Mouse (Mus musculus) cerebellum, postnatal 25 days (tissue): ENCODE measurements around the gene Dchs2.
A peak's percentile ranks its signal among the peaks of the same experiment; 100 is the strongest.
"Not testable (repeated sequence)": the region's sequence is repeated elsewhere in the genome, so short reads cannot be mapped to it uniquely, and the experiment has no call there.

ENCODE experiments used
- DNase-seq, 2 experiments: peaks; one replicate each; pipeline ENCODE4 v3.0.0; 2021; ENCODE audit warnings: mixed read lengths in 2 of 2

Dchs2 gene

GRCm38 (mm10) chr3:83127726-83128448 lies at the start of gene Dchs2:
TSS of gene Dchs2 (plus strand) at chr3:83127948.
- peak; percentile 16 to 23 for DNase-seq

DNA sequence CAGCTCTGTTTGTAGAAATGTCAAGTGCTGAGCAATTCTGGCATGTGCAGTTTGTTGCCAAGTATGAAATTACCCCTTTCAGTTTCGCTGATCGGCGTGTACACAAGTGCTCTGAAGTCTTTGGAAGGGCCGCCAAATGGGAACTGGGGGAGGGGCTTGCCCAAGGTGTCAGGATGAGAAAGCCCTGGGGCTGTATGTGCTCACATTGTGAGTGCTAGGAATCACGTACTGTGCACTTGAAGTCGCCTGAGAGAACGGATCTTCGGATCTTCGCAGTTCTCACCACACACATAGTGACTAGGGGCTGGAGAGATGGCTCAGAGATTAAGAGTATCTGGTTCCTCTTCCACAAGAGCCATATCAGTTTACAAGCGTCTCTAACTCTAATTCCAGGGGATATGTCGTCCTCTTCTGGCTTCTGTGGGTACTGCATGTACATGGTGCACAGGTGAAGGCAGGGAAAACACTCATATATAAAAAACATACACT lies 47.1 kb upstream of the Dchs2 start:
- peak; percentile 42 to 75 for DNase-seq

DNA sequence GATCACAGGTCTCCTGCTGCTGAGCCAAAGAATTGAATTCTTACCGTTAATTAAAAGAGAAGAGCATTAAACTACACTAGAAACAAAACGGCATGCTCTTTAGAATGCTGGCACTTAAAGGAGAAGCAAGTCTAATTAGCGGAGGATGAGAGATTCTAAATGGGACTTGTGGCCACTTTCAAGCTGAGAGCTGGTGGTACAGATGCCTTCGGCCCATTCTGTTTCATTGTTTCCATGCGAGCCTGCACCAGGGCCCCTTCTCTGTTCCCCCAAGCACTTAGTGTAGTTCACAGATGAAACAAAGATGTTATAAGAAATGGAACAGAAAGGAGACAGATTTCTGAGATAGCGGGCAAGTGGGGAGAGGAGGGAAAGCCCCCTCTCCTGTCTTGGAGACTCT lies 30.2 kb upstream of the Dchs2 start:
- DNase-seq = no peak

- DNase-seq = no peak
These were observed 29.2 kb upstream of the Dchs2 start for GRCm38 (mm10) chr3:83098546-83099034.

- no peak for DNase-seq
These were observed 28.6 kb upstream of the Dchs2 start for GRCm38 (mm10) chr3:83099139-83099538.

- DNase-seq = no peak
These were observed 28.1 kb upstream of the Dchs2 start for GRCm38 (mm10) chr3:83099651-83100050.

DNA sequence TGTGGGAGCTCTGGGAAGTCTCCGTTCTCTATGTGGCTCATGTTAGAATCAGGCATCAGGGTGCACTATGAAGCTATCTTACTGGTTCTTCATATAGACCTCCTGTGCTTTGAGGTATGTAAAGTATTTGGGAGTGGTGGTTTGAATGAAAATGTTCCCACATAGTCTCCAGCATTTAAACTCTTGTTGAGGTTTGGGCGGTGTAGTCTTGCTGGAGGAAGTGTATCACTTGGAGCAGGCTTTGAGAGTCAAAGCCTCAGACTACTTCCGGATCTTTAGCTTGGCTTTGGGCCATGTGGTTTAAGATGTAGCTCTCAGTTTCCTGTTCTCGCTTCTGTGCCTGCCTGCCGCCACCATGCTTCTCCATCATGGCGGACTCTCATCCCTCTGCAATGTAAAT lies 25.5 kb upstream of the Dchs2 start:
- no peak for DNase-seq

DNA sequence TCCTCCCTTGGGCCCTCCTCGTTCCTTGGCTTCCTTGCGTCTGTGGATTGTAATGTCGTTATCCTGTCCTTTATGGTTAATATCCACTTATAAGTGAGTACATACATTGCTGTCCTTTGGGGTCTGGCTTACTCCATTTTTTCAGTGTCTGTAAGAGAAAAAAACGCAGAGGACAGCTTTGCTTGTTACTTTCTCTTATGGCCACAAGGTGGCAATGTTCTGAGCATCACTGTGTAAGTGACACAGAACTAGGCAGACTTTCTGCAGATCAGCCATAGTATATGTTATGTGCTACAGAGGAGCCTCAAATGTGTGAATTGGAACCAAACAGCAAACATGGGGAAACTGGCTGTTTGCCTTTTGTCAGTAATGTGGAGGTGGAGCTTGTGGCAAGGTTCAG lies 17.6 kb upstream of the Dchs2 start:
- no peak for DNase-seq

GRCm38 (mm10) chr3:83111485-83112261 lies 16.1 kb upstream of the Dchs2 start:
- DNase-seq = no peak

DNA sequence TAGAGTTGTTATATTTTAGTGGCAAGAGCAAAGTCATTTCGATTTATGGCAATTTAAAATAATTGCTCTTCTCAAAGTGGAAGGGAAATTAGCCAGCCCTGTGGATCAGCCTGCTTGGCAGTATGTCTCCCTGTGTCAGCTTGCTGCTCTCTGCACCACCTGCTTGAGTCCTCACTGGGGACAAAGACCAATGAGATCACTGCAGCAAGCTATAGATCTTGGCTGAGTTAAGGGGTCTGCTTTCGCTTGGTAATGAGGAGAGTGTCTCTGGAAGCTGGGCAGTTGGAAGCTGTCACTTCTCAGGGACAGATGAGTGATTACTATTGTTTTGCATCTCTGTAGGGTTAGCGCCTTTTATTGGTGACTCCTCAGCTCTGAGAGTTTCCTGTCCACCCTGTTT lies 14.9 kb upstream of the Dchs2 start:
- DNase-seq = no peak

GRCm38 (mm10) chr3:83114946-83115345 lies 12.8 kb upstream of the Dchs2 start:
- no peak for DNase-seq

DNA sequence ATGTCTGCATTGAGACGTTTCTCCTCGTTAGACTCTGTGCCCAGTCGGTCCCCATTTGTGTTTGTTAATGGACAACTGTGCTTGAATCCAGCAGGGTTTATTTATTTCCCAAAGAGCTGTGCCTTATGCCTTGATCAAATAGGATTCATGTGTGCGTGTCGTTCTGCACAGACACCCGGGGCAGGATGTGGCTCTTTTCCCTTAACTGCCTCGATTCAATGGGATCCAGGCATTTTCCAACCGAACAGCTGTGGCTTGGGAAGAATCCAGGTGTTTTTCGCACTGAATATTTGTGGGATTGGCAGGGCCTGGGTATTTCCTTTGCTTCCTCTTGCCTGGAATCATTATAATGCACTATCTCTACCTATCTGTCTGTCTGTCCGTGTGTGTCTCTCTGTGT lies 10.2 kb upstream of the Dchs2 start:
- DNase-seq = no peak

DNA sequence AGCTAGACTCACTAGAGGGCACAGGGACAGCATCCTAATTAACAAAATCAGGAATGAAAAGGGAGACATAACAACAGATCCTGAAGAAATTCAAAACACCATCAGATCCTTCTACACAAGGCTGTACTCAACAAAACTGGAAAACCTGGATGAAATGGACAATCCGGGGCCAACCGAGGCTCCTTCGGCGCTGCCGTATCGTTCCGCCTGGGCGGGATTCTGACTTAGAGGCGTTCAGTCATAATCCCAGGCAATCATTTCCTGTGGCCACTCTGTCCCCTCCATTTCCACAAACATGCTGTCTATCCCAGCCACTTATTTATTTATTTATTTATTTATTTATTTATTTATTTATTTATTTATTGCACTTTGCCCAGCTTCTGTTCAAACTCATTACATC lies 3.8 kb upstream of the Dchs2 start:
- DNase-seq = not testable (repeated sequence)

DNA sequence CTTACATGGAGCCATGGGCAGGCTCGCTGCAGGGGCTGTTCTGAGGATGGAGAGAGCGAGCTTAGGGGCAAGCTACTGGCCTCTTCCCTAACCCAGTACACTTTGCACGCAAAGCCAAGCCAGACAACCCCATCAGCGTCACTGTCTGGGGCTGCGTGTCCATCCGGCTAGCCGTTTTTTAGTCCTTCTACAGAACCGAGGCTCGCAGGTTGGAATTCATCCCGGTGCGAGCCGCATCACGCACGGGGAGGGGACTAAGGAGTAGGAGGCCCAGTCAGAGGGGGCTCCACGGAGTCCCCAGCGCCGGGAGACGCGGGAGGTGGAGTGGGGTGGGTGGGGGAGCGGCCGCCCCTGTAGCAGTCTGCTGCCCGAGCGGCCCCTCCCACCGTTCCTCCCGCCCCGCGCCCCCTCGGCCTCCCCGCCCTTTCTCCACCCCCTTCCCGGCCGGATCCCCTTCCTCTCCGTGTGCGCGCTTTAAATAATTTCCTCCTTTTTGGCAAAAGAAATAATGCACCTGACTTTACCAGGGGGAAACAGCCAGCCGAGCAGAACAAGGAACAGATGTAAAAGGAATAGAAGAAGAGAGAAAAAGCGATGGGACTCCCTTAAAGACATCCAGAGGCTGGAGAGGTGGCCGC lies 541 bp upstream of the Dchs2 start:
- peak; percentile 14 to 29 for DNase-seq

GRCm38 (mm10) chr3:83128449-83128922 lies 738 bp downstream of the Dchs2 start:
- peak; percentile 16 to 28 for DNase-seq

GRCm38 (mm10) chr3:83129151-83129550 lies 1.4 kb downstream of the Dchs2 start:
- peak in 1 of 2 experiments; percentile 5 for DNase-seq

GRCm38 (mm10) chr3:83136413-83136812 lies 8.7 kb downstream of the Dchs2 start:
- DNase-seq = no peak

DNA sequence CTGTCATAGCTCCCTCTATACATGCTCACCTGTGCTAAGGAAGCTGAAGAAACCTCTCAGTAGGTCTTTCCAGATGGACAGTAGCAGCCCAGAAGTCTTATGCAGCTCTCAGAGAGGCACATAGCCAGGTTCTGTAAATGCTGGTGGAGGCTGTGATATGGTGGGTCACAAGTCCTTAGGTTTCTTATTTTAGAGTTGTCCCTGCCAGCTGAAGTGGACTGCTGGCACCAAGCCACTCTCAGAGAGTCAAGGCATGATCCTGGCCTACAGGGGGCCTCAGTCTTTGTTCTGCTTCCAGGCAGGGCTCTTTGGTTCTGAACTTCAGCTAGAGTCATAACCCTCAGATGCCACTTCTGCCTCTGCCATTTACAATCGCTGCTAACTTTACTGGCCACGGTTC lies 11.1 kb downstream of the Dchs2 start:
- DNase-seq = no peak

GRCm38 (mm10) chr3:83145610-83146009 lies 17.9 kb downstream of the Dchs2 start:
- DNase-seq = no peak

DNA sequence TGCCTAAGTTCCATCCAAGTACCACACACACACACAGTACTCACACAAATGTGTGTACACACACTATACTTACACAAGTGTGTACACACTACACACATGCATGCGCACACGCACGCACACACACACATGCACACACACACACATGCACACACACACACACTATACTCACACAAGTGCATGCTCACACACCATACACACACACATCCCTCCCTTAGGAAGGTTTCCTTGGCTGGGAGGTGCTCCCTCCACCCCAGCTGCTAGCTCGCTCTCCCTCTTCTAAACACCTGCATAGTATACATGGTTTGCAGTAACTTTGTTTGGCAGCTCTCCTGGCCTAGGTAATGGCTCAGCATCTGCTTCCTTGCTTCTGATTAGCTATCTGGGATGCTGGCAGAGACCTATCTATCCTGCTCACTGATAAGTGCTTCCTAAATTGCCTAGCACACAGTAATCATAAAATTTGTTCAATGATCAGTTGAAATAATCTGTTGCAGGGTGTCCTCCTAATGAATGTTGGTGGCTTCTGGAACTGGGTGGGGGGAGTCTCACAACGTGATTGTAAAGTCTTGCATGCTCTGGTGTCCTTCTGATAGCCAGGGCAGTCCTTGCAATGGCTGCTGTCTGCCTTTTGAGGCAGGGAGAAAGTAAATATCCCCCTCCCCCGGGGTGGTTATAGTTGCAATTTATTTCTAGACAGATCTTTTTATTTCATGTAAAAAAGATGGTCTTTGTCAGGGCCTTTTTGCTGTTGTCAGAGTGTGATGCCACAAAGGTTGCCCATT lies 19.7 kb downstream of the Dchs2 start:
- DNase-seq = no peak

- no peak for DNase-seq
These were observed 20.3 kb downstream of the Dchs2 start for GRCm38 (mm10) chr3:83148055-83148447.

DNA sequence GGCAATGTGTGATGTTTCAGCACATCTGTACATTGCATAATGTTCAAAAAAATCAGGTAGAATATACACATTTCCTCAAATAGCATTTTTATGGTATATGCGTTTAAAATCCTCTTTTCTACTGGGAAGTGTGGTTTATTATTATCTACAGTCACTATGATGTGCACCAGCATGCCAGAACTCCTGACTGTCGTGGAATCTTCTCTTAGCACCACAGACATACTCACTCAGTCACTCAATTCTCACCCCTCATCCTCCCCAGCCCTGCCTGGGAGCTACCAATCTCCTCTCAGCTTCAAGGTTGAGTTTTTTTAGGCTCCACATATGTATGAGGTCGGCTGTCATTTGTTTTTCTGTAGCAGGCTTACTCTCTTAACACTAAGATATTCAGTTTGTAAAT lies 20.8 kb downstream of the Dchs2 start:
- no peak for DNase-seq

DNA sequence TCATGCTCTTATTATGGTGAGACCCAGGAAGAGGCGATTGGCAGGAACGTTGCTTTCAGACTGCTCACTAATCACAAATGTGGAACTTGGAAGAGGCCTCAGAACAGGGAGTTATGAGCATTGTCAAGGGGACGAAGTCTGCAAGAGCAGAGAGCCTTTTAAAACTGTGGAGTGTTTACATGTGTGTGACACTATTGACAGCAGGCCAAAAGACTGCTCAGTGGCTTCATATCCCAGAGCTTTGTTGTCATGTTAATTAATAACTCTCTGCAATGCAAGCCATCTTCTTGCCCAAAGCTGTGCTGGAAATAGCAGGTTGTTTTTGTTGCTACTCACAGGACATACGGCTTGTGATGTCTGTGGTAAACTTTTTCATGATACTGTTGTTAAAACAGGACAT lies 27.9 kb downstream of the Dchs2 start:
- no peak for DNase-seq
